Comparison of ENCODE assay signal across 25 mouse cellular contexts in the genomic region with DNA sequence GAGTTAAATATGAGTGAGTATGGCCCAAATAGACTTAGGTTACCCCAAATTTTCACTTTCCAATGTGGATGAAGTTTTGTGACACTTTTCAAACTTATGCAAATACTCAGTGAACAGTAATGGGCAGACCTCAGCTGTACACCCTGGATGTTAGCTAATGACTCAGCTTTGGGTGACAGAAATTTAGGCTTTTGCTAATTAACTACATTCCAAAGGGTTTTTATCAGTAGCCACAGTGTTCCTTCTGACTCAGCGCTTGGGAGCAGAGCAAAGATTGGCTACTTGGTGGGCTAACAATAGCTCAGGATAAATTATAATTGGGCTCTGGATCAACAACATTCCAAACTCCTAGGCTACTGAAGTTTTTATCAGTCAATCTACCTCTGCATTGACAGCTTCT. TPM values are rescaled to one million over a fixed set of nuclear protein-coding genes. Genes with fewer than 3 reads are reported as not detected.
"Had no signal": no experiment of that assay in that cellular context is flagged by ENCODE, and none has a peak within 500 bp of the region (broad histone marks: within the 10 kb centered on the region; RNA-seq: fewer than 3 reads in every experiment).

No protein-coding gene starts in this region.

- DNase-seq: lung, adult 2 months; lung, postnatal 4 days; retina, postnatal 1 day; right cerebral cortex, adult 18-20 months; right cerebral cortex, postnatal 14 days; thymus, adult 2 months; thymus, postnatal 25 days; thymus, postnatal 4 days had no signal

- H3K27ac ChIP-seq: liver, embryonic 14.5 days; lung, embryonic 15.5 days; midbrain, embryonic 13.5 days; midbrain, embryonic 15.5 days; neural tube, embryonic 12.5 days; stomach, embryonic 15.5 days; stomach, postnatal 0 days had no signal

- H3K27me3 ChIP-seq: lung, embryonic 15.5 days; midbrain, embryonic 13.5 days; midbrain, embryonic 15.5 days; neural tube, embryonic 12.5 days; stomach, embryonic 15.5 days had no signal

- ATAC-seq: lung, postnatal 0 days; midbrain, embryonic 13.5 days; midbrain, embryonic 15.5 days had no signal

- H3K4me3 ChIP-seq: lung, embryonic 15.5 days; midbrain, embryonic 13.5 days; midbrain, embryonic 15.5 days; neural tube, embryonic 12.5 days; stomach, embryonic 15.5 days had no signal

RNA-seq across cellular contexts. Expression of gene Spesp1, which starts 14.9 kb away (rescaled TPM):
- total RNA-seq: megakaryocyte, adult 5-6 weeks; midbrain, postnatal 0 days; monocyte, adult 5-6 weeks; neutrophil, adult 5-6 weeks had no signal
- polyA plus RNA-seq: liver, embryonic 14.5 days; liver, embryonic 16.5 days; lung, adult 2 months; lung, embryonic 15.5 days; lung, postnatal 0 days; midbrain, embryonic 11.5 days; midbrain, embryonic 15.5 days; midbrain, postnatal 0 days; neural tube, embryonic 12.5 days; neural tube, embryonic 14.5 days; spleen, adult 2 months; stomach, embryonic 15.5 days; stomach, postnatal 0 days; urinary bladder, adult 2 months had no signal
